Mouse (Mus musculus) left cerebral cortex, adult 11 months (tissue): ENCODE measurements around the gene Fnbp1l.

Experiments
- DNase-seq: peaks from one replicate; pipeline ENCODE4 v3.0.0; 2022; ENCODE audit warnings: low spot score

Fnbp1l gene

GRCm38 (mm10) chr3:122606105-122606801, 13.3 kb downstream of the Fnbp1l start:
- no peak for DNase-seq

- no peak for DNase-seq
Observed at GRCm38 (mm10) chr3:122603229-122603628, 16.3 kb downstream of the Fnbp1l start.

GRCm38 (mm10) chr3:122602370-122602769, 17.1 kb downstream of the Fnbp1l start:
- DNase-seq = no peak

- no peak for DNase-seq
Observed at GRCm38 (mm10) chr3:122599291-122599690, 20.2 kb downstream of the Fnbp1l start.

- no peak for DNase-seq
Observed at GRCm38 (mm10) chr3:122590804-122591203, 28.7 kb downstream of the Fnbp1l start.

- no peak for DNase-seq
Observed at GRCm38 (mm10) chr3:122590346-122590745, 29.2 kb downstream of the Fnbp1l start.

- no peak for DNase-seq
Observed at GRCm38 (mm10) chr3:122586918-122587641, 32.4 kb downstream of the Fnbp1l start.

GRCm38 (mm10) chr3:122577360-122577759, 42.2 kb downstream of the Fnbp1l start:
- no peak for DNase-seq

- DNase-seq = no peak
Observed at GRCm38 (mm10) chr3:122574921-122575320, 44.6 kb downstream of the Fnbp1l start.

GRCm38 (mm10) chr3:122573426-122574286, 45.9 kb downstream of the Fnbp1l start:
- peak; percentile 36 for DNase-seq

- no peak for DNase-seq
Observed at GRCm38 (mm10) chr3:122566549-122566948, 53.0 kb downstream of the Fnbp1l start.

GRCm38 (mm10) chr3:122566112-122566511, 53.4 kb downstream of the Fnbp1l start:
- DNase-seq = no peak

- no peak for DNase-seq
Observed at GRCm38 (mm10) chr3:122565285-122565684, 54.2 kb downstream of the Fnbp1l start.

GRCm38 (mm10) chr3:122557766-122558165, 61.7 kb downstream of the Fnbp1l start:
- DNase-seq = no peak

- no peak for DNase-seq
Observed at GRCm38 (mm10) chr3:122551174-122551573, 68.3 kb downstream of the Fnbp1l start.

- no peak for DNase-seq
Observed at GRCm38 (mm10) chr3:122547469-122547868, 72.0 kb downstream of the Fnbp1l start.

GRCm38 (mm10) chr3:122545346-122545745, 74.2 kb downstream of the Fnbp1l start:
- no peak for DNase-seq

- no peak for DNase-seq
Observed at GRCm38 (mm10) chr3:122540918-122541317, 78.6 kb downstream of the Fnbp1l start.

GRCm38 (mm10) chr3:122539961-122540690, 79.4 kb downstream of the Fnbp1l start:
- no peak for DNase-seq

- DNase-seq = no peak
Observed at GRCm38 (mm10) chr3:122538851-122539250, 80.7 kb downstream of the Fnbp1l start.

- DNase-seq = no peak
Observed at GRCm38 (mm10) chr3:122535938-122536703, 83.4 kb downstream of the Fnbp1l start.
